ENCODE assay signal across 19 mouse cellular contexts in genomic region chr4:135509515-135509914, GRCm38 (mm10). TPM values are rescaled to one million over a fixed set of nuclear protein-coding genes. Genes with fewer than 3 reads are reported as not detected.
DNase-seq lines count a peak whose midpoint lies in the region; ATAC-seq lines count a peak whose summit lies in the region.
"Had no signal": no experiment of that assay in that cellular context is flagged by ENCODE, and none has a peak within 500 bp of the region (broad histone marks: within the 10 kb centered on the region; RNA-seq: fewer than 3 reads in every experiment).

No protein-coding gene starts in this region.

- peaks cover 33% of the 10 kb centered on the region for H3K27me3 ChIP-seq in forebrain, embryonic 10.5 days (ENCODE audit: poor library complexity, severe bottlenecking)
- H3K27me3 ChIP-seq in midbrain, embryonic 13.5 days, result peaks cover 8% of the 10 kb centered on the region
- H3K27me3 ChIP-seq: forebrain, embryonic 13.5 days; limb, embryonic 15.5 days; neural tube, embryonic 13.5 days had no signal

- no peak overlapping the region for H3K9ac ChIP-seq in midbrain, embryonic 13.5 days (replicated peaks)
- H3K9ac ChIP-seq: heart, embryonic 15.5 days; limb, embryonic 15.5 days; liver, embryonic 15.5 days; midbrain, embryonic 12.5 days had no signal

- H3K27ac ChIP-seq in forebrain, embryonic 10.5 days, result no peak overlapping the region
- H3K27ac ChIP-seq in midbrain, embryonic 13.5 days, result no peak overlapping the region
- H3K27ac ChIP-seq: forebrain, embryonic 13.5 days; heart, adult 2 months; heart, embryonic 15.5 days; liver, embryonic 15.5 days; midbrain, embryonic 12.5 days; neural tube, embryonic 13.5 days had no signal

- H3K4me1 ChIP-seq in forebrain, embryonic 10.5 days, result peaks cover 21% of the 10 kb centered on the region
- peaks cover 13% of the 10 kb centered on the region for H3K4me1 ChIP-seq in midbrain, embryonic 13.5 days (replicated peaks)

- H3K4me3 ChIP-seq in forebrain, embryonic 10.5 days, result no peak overlapping the region
- H3K4me3 ChIP-seq in midbrain, embryonic 13.5 days (replicated peaks), result no peak overlapping the region
- H3K4me3 ChIP-seq: heart, adult 2 months; heart, embryonic 15.5 days; liver, embryonic 15.5 days; neural tube, embryonic 13.5 days had no signal

- H3K9me3 ChIP-seq in forebrain, embryonic 10.5 days, result no peaks in the 10 kb centered on the region
- no peaks in the 10 kb centered on the region for H3K9me3 ChIP-seq in midbrain, embryonic 13.5 days
- H3K9me3 ChIP-seq: forebrain, embryonic 13.5 days; heart, embryonic 15.5 days; limb, embryonic 15.5 days; liver, embryonic 15.5 days; midbrain, embryonic 12.5 days; neural tube, embryonic 13.5 days had no signal

- no peak for ATAC-seq in midbrain, embryonic 13.5 days
- ATAC-seq: activated CD4-positive, CD25-positive, alpha-beta regulatory T cell, adult 4 months had no signal

- no peak overlapping the region for H3K4me2 ChIP-seq in midbrain, embryonic 13.5 days (replicated peaks)
- H3K4me2 ChIP-seq: liver, embryonic 15.5 days had no signal

- peak; percentile 31 for DNase-seq in embryo, embryonic 10 days (ENCODE audit: low spot score)
- DNase-seq in embryo, embryonic 9.5 days (ENCODE audit: extremely low spot score), result no peak
- DNase-seq in testis, postnatal 14 days (ENCODE audit: low spot score), result peak; percentile 50
- no peak for DNase-seq in testis, postnatal 10 days (ENCODE audit: low spot score)
- DNase-seq in adrenal gland, postnatal 10 days, result peak; percentile 56
- no peak for DNase-seq in forebrain, embryonic 10.5 days (ENCODE audit: extremely low spot score, low spot score)
- DNase-seq: cerebellum, adult 9-11 months; gastrocnemius, postnatal 14 days; heart, adult 2 months; heart, postnatal 4 days; right cerebral cortex, postnatal 14 days had no signal

- no peaks in the 10 kb centered on the region for H3K36me3 ChIP-seq in forebrain, embryonic 10.5 days (replicated peaks)
- no peaks in the 10 kb centered on the region for H3K36me3 ChIP-seq in midbrain, embryonic 13.5 days
- H3K36me3 ChIP-seq: heart, embryonic 15.5 days; limb, embryonic 15.5 days; liver, embryonic 15.5 days; midbrain, embryonic 12.5 days; neural tube, embryonic 13.5 days had no signal

- 71% methylated on average over 12 of the region's 12 CpGs for WGBS in forebrain, embryonic 10.5 days
- 63% methylated on average over 12 of the region's 12 CpGs for WGBS in midbrain, embryonic 13.5 days

RNA-seq across cellular contexts. Expression of gene Nipal3, which starts 14.7 kb away (rescaled TPM):
- total RNA-seq in adrenal gland, postnatal 10 days (2021), result 10 to 100 TPM; 13.8 to 15.4 TPM
- 0.95 and 2.9 TPM in 2 replicates for polyA plus RNA-seq in forebrain, embryonic 10.5 days (2016; fragmentation: Nextera tagmentation; extraction: Ambion mirVana)
- polyA plus RNA-seq in midbrain, embryonic 13.5 days (2015; fragmentation: Nextera tagmentation; extraction: Ambion mirVana), result 6.8 and 7.5 TPM in 2 replicates

RNA-seq across cellular contexts. Expression of gene Stpg1, which starts 14.9 kb away (rescaled TPM):
- total RNA-seq in adrenal gland, postnatal 10 days (2021), result under 1 TPM; 0.12 to 0.85 TPM
- polyA plus RNA-seq in forebrain, embryonic 10.5 days (2016; fragmentation: Nextera tagmentation; extraction: Ambion mirVana), result 0.16 and 0.32 TPM in 2 replicates
- 0.93 and 1.3 TPM in 2 replicates for polyA plus RNA-seq in midbrain, embryonic 13.5 days (2015; fragmentation: Nextera tagmentation; extraction: Ambion mirVana)
- total RNA-seq: heart, adult 2 months; heart, postnatal 4 days had no signal
- polyA plus RNA-seq: liver, embryonic 15.5 days had no signal

Comparison
In these comparisons a context has a peak if more than half of its experiments do, and no peak if none do; other contexts are left out.
1. DNase-seq: peak in embryo, embryonic 10 days (single experiment), testis, postnatal 14 days (single experiment) and adrenal gland, postnatal 10 days (single experiment); none in embryo, embryonic 9.5 days (single experiment), testis, postnatal 10 days (single experiment) and forebrain, embryonic 10.5 days (single experiment).